Mouse (Mus musculus) right cerebral cortex, postnatal 4 days (tissue): ENCODE results near the gene Gadd45b.
A peak's percentile ranks its signal among the peaks of the same experiment; 100 is the strongest.

Experiments used
- DNase-seq: peaks from one replicate; pipeline ENCODE4 v3.0.0-alpha.2; 2022

Gadd45b gene

GRCm38 (mm10) chr10:80929299-80930226 lies at the start of gene Gadd45b:
Gene Gadd45b, plus strand, starts transcription at chr10:80930073.
- DNase-seq: peak; percentile 97

- DNase-seq: peak; percentile 66
Observed at GRCm38 (mm10) chr10:80880131-80880641, 49.7 kb upstream of the Gadd45b start.

- no peak for DNase-seq
Observed at GRCm38 (mm10) chr10:80880901-80881300, 49.0 kb upstream of the Gadd45b start.

GRCm38 (mm10) chr10:80881301-80881700 lies 48.6 kb upstream of the Gadd45b start:
- peak; percentile 83 for DNase-seq

- no peak for DNase-seq
Observed at GRCm38 (mm10) chr10:80887181-80887580, 42.7 kb upstream of the Gadd45b start.

- DNase-seq: no peak
Observed at GRCm38 (mm10) chr10:80895100-80895499, 34.8 kb upstream of the Gadd45b start.

- no peak for DNase-seq
Observed at GRCm38 (mm10) chr10:80895697-80896096, 34.2 kb upstream of the Gadd45b start.

- DNase-seq: no peak
Observed at GRCm38 (mm10) chr10:80896581-80897485, 33.0 kb upstream of the Gadd45b start.

- DNase-seq: no peak
Observed at GRCm38 (mm10) chr10:80897861-80898510, 31.9 kb upstream of the Gadd45b start.

GRCm38 (mm10) chr10:80899074-80899473 lies 30.8 kb upstream of the Gadd45b start:
- no peak for DNase-seq

GRCm38 (mm10) chr10:80899591-80900317 lies 30.1 kb upstream of the Gadd45b start:
- DNase-seq: no peak

- DNase-seq: peak; percentile 94
Observed at GRCm38 (mm10) chr10:80900318-80901247, 29.3 kb upstream of the Gadd45b start, which contains the start of gene Timm13. Gene Timm13, minus strand, starts transcription at chr10:80900969.

GRCm38 (mm10) chr10:80901409-80902272 lies 28.2 kb upstream of the Gadd45b start:
- no peak for DNase-seq

- DNase-seq: no peak
Observed at GRCm38 (mm10) chr10:80902273-80902940, 27.5 kb upstream of the Gadd45b start.

GRCm38 (mm10) chr10:80903282-80903681 lies 26.6 kb upstream of the Gadd45b start:
- no peak for DNase-seq

- no peak for DNase-seq
Observed at GRCm38 (mm10) chr10:80904004-80904693, 25.7 kb upstream of the Gadd45b start.

GRCm38 (mm10) chr10:80904709-80905108 lies 25.2 kb upstream of the Gadd45b start:
- no peak for DNase-seq

GRCm38 (mm10) chr10:80909375-80910162 lies 20.3 kb upstream of the Gadd45b start:
- no peak for DNase-seq
